Mouse (Mus musculus) ES-E14 (cell line): ENCODE measurements around the gene Tex12.

ENCODE experiments used
- HCFC1 ChIP-seq: IDR thresholded peaks from 2 replicates; pipeline ENCODE4 v1.6.1; 2012; ENCODE audit warnings: low read length, inconsistent platforms, borderline replicate concordance; ENCODE audit not compliant: insufficient read depth
- ZNF384 ChIP-seq: IDR thresholded peaks from 2 replicates; pipeline ENCODE4 v1.6.1; 2012; ENCODE audit warnings: low read depth, low read length, inconsistent platforms

GRCm38 (mm10) chr9:50525585-50525984 lies 35.5 kb downstream of the Tex12 start:
- TF ChIP-seq HCFC1 (no peak), ZNF384 (no peak)
